Mouse (Mus musculus) T-cell, adult 2 months (primary cell): ENCODE results near the gene Ndufs6.

ENCODE experiments used
- DNase-seq: peaks from one replicate; pipeline ENCODE4 v3.0.0; 2022; ENCODE audit warnings: low spot score

The Ndufs6 gene

GRCm38 (mm10) chr13:73306085-73306410 is 22.3 kb downstream of the Ndufs6 start:
- no peak for DNase-seq

GRCm38 (mm10) chr13:73305398-73306084 is 22.8 kb downstream of the Ndufs6 start:
- no peak for DNase-seq

GRCm38 (mm10) chr13:73304729-73305128 is 23.6 kb downstream of the Ndufs6 start:
- DNase-seq, result no peak

- no peak for DNase-seq
These were observed 29.0 kb downstream of the Ndufs6 start for GRCm38 (mm10) chr13:73299322-73299721.

DNA sequence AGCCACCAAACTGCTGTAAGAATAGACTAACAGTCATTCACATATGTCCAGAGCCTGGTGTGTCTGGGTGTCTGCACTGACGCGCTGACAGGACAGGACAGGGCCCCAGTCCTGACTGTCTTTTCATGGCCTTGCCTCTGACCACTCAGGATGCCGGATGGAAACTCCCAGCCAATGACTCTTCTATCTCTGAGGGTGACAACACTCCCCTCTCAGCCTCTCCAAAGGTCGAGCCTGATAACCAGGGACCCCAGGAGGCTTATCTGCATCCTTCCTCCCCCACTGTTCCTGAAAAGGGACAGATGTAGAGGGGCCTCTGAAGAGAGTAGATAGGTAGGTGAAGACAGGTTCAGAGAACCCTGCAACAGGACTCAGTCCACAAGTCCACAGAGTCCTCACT is 29.6 kb downstream of the Ndufs6 start:
- no peak for DNase-seq

GRCm38 (mm10) chr13:73291102-73291501 is 37.2 kb downstream of the Ndufs6 start:
- no peak for DNase-seq

DNA sequence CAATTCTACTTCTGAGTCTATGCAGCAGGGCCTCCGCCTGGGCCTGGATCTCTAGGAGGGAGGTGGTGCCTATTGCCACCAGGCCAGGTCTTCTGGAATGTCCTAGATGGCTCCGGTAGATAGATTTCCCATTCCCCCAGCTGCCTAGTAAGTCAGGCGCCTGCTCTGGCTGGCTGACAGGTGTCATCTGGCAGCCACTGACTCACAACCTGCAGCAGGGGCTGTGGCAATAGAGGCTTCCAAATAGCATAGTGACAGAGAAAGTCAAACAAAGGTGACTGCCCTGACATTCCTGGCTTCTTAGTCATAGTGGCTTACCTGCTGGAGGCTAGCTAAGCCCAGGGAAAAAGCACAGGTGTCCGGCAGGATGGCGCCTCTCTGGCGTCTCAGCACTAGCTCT is 38.1 kb downstream of the Ndufs6 start:
- no peak for DNase-seq

DNA sequence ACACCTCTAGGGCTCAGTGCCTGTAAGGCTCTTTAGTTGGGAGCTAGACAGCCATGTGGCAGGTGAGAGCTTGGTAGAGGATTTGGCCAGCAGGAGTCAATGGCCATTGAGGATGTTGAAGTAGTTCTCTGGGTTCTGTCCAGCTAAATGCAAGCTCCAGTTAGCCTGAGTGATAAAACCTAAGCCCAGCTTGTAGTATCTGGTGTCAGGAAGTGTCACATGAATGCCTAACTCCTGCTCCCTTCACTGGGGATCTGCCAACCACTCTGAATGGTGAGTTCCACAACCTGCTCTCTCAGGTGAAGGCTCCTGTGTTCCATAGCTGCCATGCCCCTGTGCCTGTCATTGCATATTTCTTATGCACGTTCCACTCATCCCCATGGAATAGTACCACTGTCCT is 44.8 kb downstream of the Ndufs6 start:
- no peak for DNase-seq

DNA sequence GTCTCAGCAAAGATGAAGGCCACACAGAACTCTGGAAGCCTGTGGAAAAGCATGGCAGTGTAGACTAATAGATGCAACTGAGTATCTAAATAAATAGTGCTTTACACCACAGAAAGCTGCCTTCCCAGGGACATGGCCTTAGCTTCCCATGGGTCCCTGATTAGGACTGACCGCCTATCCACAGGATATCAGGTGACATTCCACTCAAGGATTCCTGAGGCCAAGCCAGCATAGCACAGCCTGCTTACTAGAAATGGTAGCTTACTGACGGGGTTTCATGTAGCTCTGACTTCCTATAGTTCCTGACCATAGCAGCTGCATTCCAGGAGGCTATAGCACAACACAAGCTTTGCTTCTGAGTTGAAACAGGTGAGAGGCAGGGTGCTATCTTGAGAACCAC is 45.9 kb downstream of the Ndufs6 start:
- no peak for DNase-seq

DNA sequence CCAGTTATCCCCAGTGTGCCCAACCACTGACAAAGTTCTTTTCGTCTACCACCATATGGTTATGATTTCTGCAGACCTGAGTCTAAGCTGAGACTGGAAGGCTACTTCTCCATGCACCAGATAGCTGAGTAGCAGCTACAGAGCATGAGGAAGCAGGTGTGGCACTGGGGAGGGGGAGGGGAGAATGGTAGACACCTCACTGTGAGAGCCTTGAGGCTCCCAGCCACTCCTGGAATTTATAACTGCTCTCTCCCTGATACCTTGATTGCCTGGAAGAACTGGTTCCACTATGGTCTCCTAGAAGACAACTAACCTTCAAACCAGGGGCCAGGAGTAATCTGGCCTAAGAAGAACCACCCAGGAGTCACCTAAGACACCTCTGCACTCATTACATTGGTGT is 49.1 kb downstream of the Ndufs6 start:
- DNase-seq, result no peak

DNA sequence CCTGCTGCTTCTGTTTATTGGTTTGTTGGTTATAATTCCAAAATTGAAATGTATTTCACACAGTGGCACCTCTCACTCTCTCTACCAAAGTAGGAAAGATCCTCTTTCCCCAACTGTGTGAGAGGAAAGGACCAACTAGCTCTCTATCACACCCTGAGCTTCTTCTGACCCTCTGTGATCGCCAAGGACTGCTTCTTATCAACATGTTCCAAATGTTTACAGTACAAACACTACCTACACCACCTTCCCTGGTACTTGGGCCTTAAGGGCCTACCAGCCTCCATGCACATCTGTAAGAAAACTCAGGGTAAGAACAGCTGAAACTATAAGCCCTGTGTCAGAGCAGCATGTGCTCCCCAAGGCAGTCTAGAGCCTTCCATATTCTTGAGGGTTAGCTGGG is 50.5 kb downstream of the Ndufs6 start:
- DNase-seq, result no peak

GRCm38 (mm10) chr13:73277361-73277760 is 51.0 kb downstream of the Ndufs6 start:
- no peak for DNase-seq

- DNase-seq, result no peak
These were observed 54.8 kb downstream of the Ndufs6 start for GRCm38 (mm10) chr13:73273536-73273935.

DNA sequence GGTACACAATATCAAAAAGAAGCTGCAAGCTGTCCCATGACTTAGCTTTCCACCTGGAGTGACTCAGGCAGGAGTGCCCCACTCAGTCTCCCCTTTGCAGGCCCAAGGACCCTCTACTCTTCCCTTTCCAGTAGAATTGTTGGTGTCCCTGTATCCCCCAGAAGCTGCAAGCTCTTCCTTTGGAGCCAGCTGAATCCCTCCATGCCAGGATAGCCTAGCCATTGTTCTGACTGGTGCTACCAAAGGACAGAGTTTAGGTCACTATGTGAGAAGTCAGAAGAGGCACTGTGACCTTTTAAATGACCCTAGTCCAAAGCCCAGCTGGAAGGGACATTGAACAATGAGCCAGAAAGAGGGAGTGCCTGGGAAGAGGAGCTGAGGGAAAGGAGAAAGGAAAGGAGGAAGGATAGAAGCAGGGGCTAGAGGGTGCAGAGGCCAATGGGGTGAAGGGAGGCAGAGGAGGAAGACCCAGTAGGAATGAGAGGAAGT is 55.5 kb downstream of the Ndufs6 start:
- DNase-seq, result no peak

DNA sequence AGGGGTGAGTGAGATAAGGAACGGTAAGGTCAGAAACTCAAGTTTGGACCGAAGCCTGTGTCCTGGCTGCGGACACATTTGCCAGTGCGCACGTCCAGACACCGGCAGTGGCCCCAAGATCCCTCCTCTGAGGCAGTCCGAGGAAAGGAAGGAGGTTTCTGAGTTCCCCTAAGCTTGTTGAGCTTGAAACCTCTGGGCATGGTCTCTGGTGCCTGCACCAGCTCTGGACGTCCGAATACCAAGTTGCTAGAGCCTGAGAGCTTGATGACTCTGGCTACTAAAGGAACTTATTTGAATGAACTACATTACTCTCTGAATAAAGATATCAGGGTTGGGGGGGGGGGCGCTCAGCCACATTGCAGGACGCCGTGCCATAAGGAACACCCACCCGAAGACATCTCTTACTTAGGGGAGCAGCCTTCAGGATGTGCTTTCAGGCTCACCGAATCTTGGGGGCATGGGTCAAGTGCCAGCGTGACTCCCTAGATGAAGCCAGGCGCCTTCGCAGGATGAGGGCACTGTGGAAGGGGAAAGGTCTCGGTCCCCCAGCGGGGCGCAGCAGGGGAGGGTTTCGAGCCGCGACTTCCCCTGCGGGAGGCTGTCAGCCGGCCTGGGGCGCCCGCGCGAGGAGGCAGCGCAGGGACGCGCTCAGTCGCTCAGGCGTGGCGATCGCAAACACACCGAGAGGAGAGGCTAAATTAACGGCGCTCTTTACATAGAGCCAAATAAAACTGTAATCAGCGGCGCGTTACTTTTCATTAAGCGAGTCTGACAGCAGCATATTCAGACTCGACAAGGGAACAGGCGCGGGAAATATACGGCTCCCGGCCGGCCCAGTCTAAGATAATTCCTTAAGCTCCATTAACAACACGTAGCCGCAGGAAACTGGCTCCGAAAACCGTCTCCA is 56.8 kb downstream of the Ndufs6 start:
- no peak for DNase-seq

DNA sequence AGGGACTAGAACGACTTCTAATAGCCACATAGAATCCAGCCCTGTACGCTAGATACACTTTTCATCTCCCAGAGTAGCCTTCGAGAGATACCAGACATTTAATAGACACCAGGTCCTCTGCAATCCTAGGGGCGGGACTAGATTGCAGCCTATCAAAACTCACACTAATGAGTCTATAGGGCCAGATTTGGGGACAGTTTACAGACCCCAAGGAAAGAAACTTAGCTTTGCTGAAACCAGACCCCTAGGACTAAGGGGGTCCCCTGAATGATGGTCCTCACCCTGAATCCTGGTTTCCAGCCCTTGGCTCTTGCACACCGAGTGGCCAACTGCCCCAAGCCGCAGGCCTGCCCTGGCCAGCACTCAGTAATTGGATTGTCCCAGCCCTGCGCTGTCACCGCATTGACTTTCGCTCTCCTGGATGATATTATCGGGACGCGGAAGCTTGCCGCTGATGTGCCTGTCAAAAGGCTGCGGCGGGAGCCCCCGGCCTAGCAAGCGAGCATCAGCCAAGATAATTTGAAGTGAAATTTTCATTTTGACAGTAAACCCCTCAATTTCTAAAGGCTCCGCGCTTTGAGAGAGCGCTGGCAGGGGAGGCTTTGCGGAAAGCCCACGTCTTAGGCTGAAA is 57.8 kb downstream of the Ndufs6 start:
- DNase-seq, result no peak

DNA sequence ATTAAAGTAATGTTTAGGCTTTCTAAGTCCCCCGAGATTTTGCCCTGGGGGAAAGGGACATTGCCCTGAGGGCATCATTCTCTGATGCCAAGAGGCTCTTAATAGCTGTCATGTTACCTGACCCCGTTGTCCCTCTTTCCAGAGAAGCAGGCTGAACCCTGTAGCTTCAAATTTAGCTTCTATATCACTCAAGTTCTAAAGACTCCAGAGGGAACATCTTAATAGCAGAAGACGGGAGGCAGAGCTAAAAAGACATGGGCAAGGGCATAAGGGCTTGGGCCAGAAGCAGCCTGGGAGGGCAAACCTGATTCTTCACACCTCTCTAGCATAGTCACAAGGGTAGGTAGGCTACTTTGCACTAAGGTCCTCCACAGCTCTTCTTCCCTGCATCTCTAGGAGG is 58.5 kb downstream of the Ndufs6 start:
- no peak for DNase-seq
